Mouse (Mus musculus) urinary bladder, postnatal 4 days (tissue): ENCODE results near the gene Fzr1.

ENCODE experiments used
- DNase-seq, 2 experiments: peaks; one replicate each; pipeline ENCODE4 v3.0.0; 2021 to 2022; ENCODE audit warnings: low spot score in 2 of 2

The Fzr1 gene

GRCm38 (mm10) chr10:81356991-81357844 is 21.1 kb downstream of the Fzr1 start, which contains the start of gene Mfsd12:
Gene Mfsd12 (plus strand): TSS chr10:81357491.
- DNase-seq: peak; percentile 88 to 90

GRCm38 (mm10) chr10:81356352-81356990 is 21.8 kb downstream of the Fzr1 start:
- no peak for DNase-seq

GRCm38 (mm10) chr10:81355533-81355932 is 22.8 kb downstream of the Fzr1 start:
- DNase-seq: no peak

- no peak for DNase-seq
Measured at GRCm38 (mm10) chr10:81354738-81355477, 23.4 kb downstream of the Fzr1 start.

GRCm38 (mm10) chr10:81351678-81352291 is 26.5 kb downstream of the Fzr1 start:
- no peak for DNase-seq

GRCm38 (mm10) chr10:81350351-81351063 is 27.8 kb downstream of the Fzr1 start, which contains the start of gene Hmg20b:
Gene Hmg20b (minus strand): TSS chr10:81350480.
- DNase-seq: peak; percentile 99 to 100

GRCm38 (mm10) chr10:81349961-81350350 is 28.4 kb downstream of the Fzr1 start:
- no peak for DNase-seq

GRCm38 (mm10) chr10:81349146-81349545 is 29.2 kb downstream of the Fzr1 start:
- DNase-seq: peak in 1 of 2 experiments; percentile 53

- peak; percentile 61 to 70 for DNase-seq
Measured at GRCm38 (mm10) chr10:81346453-81347067, 31.8 kb downstream of the Fzr1 start.

GRCm38 (mm10) chr10:81345162-81345534 is 33.2 kb downstream of the Fzr1 start:
- DNase-seq: no peak

- no peak for DNase-seq
Measured at GRCm38 (mm10) chr10:81344421-81345161, 33.7 kb downstream of the Fzr1 start.

- no peak for DNase-seq
Measured at GRCm38 (mm10) chr10:81342686-81343505, 35.4 kb downstream of the Fzr1 start, which contains the start of gene Gipc3. Gene Gipc3 (minus strand): TSS chr10:81343266.

- peak; percentile 61 to 82 for DNase-seq
Measured at GRCm38 (mm10) chr10:81341333-81341949, 36.9 kb downstream of the Fzr1 start.

GRCm38 (mm10) chr10:81340551-81341332 is 37.6 kb downstream of the Fzr1 start:
- no peak for DNase-seq

- DNase-seq: no peak
Measured at GRCm38 (mm10) chr10:81336558-81336957, 41.8 kb downstream of the Fzr1 start.

- DNase-seq: peak in 1 of 2 experiments; percentile 60
Measured at GRCm38 (mm10) chr10:81335393-81336340, 42.6 kb downstream of the Fzr1 start.

GRCm38 (mm10) chr10:81334324-81334723 is 44.0 kb downstream of the Fzr1 start:
- DNase-seq: no peak
